Mouse (Mus musculus): Measurements from ENCODE around the gene Ehbp1l1. TPM values are rescaled to one million over a fixed set of nuclear protein-coding genes. Genes with fewer than 3 reads are reported as not detected.

Ehbp1l1 gene
- polyA plus RNA-seq, 1 experiment, result 73.8 TPM

DNA sequence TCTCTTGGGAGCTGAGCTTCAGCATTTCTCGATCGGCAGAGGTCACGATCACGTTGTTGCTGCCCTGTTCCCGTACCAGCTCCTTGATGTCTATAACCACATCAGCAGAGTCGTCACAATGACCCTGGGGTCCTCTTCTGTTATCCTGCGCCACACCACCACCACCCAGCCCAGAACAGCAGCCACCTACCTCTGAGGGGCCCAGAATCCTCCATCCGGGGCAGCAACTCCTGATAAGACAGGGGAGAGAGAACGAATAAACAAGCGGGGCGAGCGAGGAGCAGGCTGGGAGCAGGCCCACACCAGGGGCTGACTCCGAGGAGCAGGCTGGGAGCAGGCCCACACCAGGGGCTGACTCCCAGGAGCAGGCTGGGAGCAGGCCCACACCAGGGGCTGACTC lies 39.7 kb downstream of the Ehbp1l1 start:
- WGBS, result 84% methylated on average over 13 of the region's 13 CpGs
- no peak for DNase-seq
- Histone ChIP-seq H3K4me3 (replicated peaks; ENCODE audit: extremely low read depth, low read depth, low read length) (no peak overlapping the region), H3K4me1 (ENCODE audit: control insufficient read depth, insufficient read depth, low read length) (peaks cover 11% of the 10 kb centered on the region; the same call in 1 of the 2 replicates)
- TF ChIP-seq CTCF (IDR thresholded peaks at IDR 0.05; ENCODE audit: insufficient read depth, low read length) (no peak), POLR2A (IDR thresholded peaks at IDR 0.05; ENCODE audit: borderline replicate concordance, extremely low read depth, low read depth, low read length) (no peak)

GRCm38 (mm10) chr19:5685861-5686260 lies 40.3 kb downstream of the Ehbp1l1 start:
- TF ChIP-seq CTCF (IDR thresholded peaks at IDR 0.05; ENCODE audit: insufficient read depth, low read length), result no peak
- TF ChIP-seq POLR2A (IDR thresholded peaks at IDR 0.05; ENCODE audit: borderline replicate concordance, extremely low read depth, low read depth, low read length), result no peak
- no peak overlapping the region for H3K4me3 ChIP-seq (replicated peaks; ENCODE audit: extremely low read depth, low read depth, low read length)
- H3K4me1 ChIP-seq (ENCODE audit: control insufficient read depth, insufficient read depth, low read length), result peaks cover 9% of the 10 kb centered on the region; the same call in 1 of the 2 replicates
- no peak for DNase-seq
- whole genome bisulfite sequencing, result 94% methylated on average over 11 of the region's 11 CpGs

DNA sequence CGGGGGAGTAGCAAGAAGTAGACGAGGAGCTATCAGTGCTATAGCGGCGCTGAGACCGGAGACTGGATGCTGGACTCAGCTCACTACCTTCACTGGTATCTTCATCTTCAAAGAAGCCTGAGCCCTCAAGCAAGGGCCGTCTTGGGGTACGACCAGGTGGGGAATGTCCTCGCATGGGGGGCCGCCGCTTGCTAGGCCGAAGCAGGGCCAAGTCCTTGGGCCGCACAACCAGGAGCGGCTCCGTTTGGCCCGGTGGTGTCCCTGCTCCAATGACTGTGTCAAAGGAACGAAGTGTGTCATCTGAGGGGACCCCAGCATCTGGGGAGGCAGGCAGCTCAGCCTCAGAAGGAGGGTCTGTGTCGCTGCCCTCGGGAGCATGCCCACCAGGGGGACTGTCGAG lies 40.7 kb downstream of the Ehbp1l1 start:
- WGBS, result 93% methylated on average over 19 of the region's 19 CpGs

GRCm38 (mm10) chr19:5684985-5685384 lies 41.1 kb downstream of the Ehbp1l1 start:
- no peak for DNase-seq
- 91% methylated on average over 13 of the region's 13 CpGs for WGBS
- H3K4me1 ChIP-seq (ENCODE audit: control insufficient read depth, insufficient read depth, low read length), result peaks cover 6% of the 10 kb centered on the region; the same call in 1 of the 2 replicates
- TF ChIP-seq CTCF (IDR thresholded peaks at IDR 0.05; ENCODE audit: insufficient read depth, low read length) (no peak), POLR2A (IDR thresholded peaks at IDR 0.05; ENCODE audit: borderline replicate concordance, extremely low read depth, low read depth, low read length) (no peak)
- no peak overlapping the region for H3K4me3 ChIP-seq (replicated peaks; ENCODE audit: extremely low read depth, low read depth, low read length)

More for the DNA sequence above, 40.7 kb downstream of the Ehbp1l1 start:
- no peak for DNase-seq
- H3K4me3 ChIP-seq (replicated peaks; ENCODE audit: extremely low read depth, low read depth, low read length), result no peak overlapping the region
- H3K4me1 ChIP-seq (ENCODE audit: control insufficient read depth, insufficient read depth, low read length), result peaks cover 6% of the 10 kb centered on the region; the same call in 1 of the 2 replicates
- no peak for TF ChIP-seq CTCF (IDR thresholded peaks at IDR 0.05; ENCODE audit: insufficient read depth, low read length)
- no peak for TF ChIP-seq POLR2A (IDR thresholded peaks at IDR 0.05; ENCODE audit: borderline replicate concordance, extremely low read depth, low read depth, low read length)

- 92% methylated on average over 12 of the region's 12 CpGs for WGBS
- DNase-seq, result no peak
- Histone ChIP-seq H3K4me3 (replicated peaks; ENCODE audit: extremely low read depth, low read depth, low read length) (no peak overlapping the region), H3K4me1 (ENCODE audit: control insufficient read depth, insufficient read depth, low read length) (peaks cover 6% of the 10 kb centered on the region; the same call in 1 of the 2 replicates)
- TF ChIP-seq CTCF (IDR thresholded peaks at IDR 0.05; ENCODE audit: insufficient read depth, low read length) (no peak), POLR2A (IDR thresholded peaks at IDR 0.05; ENCODE audit: borderline replicate concordance, extremely low read depth, low read depth, low read length) (no peak)
Measured at GRCm38 (mm10) chr19:5684236-5684635, 41.9 kb downstream of the Ehbp1l1 start.

DNA sequence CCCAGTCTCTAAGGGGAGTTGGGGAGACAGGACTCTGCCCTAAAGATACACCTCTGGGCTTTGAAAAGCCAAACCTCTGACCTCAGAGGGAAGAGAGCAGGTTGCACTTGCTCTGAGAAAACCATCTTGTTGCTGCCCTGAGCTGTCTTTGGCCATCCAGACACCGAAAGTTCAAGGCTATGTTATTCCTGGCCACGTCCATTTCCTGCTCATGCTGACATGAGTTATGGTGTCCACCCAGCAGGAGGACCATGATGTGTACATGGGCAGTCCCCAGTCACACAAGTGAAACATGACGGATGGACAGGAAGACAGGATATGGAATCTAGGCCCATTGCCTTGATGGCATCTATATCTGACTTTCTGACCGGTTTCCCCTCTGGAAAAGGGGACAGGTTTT lies 45.7 kb downstream of the Ehbp1l1 start:
- Histone ChIP-seq H3K4me1 (ENCODE audit: control insufficient read depth, insufficient read depth, low read length) (no peaks in the 10 kb centered on the region; the same call in 1 of the 2 replicates), H3K4me3 (replicated peaks; ENCODE audit: extremely low read depth, low read depth, low read length) (no peak overlapping the region)
- no peak for TF ChIP-seq CTCF (IDR thresholded peaks at IDR 0.05; ENCODE audit: insufficient read depth, low read length)
- no peak for TF ChIP-seq POLR2A (IDR thresholded peaks at IDR 0.05; ENCODE audit: borderline replicate concordance, extremely low read depth, low read depth, low read length)
- no peak for DNase-seq
- 50% methylated on average over 4 of the region's 4 CpGs for WGBS

DNA sequence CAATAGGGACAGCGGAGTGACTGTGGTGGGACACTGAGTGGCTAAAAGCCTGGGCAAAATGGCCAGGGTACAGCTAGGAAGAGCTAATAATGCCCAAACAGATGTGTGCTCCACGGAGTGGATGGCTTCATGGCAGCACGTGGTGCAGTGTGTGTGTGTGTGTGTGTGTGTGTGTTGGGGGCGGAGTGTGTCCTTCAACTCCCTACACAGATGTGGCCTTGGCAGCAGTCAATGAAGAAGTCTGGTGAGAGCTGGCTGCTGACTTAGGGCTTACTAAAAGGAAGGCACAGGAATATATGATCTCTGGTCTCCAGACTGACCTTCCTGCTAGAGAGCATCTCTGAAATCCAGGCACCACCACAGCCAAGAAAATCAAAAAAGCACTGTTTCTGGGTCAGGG lies 57.7 kb downstream of the Ehbp1l1 start:
- Histone ChIP-seq H3K4me1 (ENCODE audit: control insufficient read depth, insufficient read depth, low read length) (peaks cover 5% of the 10 kb centered on the region; the same call in 1 of the 2 replicates), H3K4me3 (replicated peaks; ENCODE audit: extremely low read depth, low read depth, low read length) (no peak overlapping the region)
- no peak for TF ChIP-seq POLR2A (IDR thresholded peaks at IDR 0.05; ENCODE audit: borderline replicate concordance, extremely low read depth, low read depth, low read length)
- no peak for TF ChIP-seq CTCF (IDR thresholded peaks at IDR 0.05; ENCODE audit: insufficient read depth, low read length)
- 84% methylated on average over 4 of the region's 4 CpGs for WGBS
- no peak for DNase-seq

- no peak for DNase-seq
- WGBS, result 92% methylated on average over 18 of the region's 18 CpGs
- Histone ChIP-seq H3K4me3 (replicated peaks; ENCODE audit: extremely low read depth, low read depth, low read length) (no peak overlapping the region), H3K4me1 (ENCODE audit: control insufficient read depth, insufficient read depth, low read length) (peaks cover 7% of the 10 kb centered on the region)
- TF ChIP-seq POLR2A (IDR thresholded peaks at IDR 0.05; ENCODE audit: borderline replicate concordance, extremely low read depth, low read depth, low read length), result no peak
- TF ChIP-seq CTCF (IDR thresholded peaks at IDR 0.05; ENCODE audit: insufficient read depth, low read length), result no peak
Measured at GRCm38 (mm10) chr19:5666386-5666785, 59.7 kb downstream of the Ehbp1l1 start.

- no peak overlapping the region for H3K4me3 ChIP-seq (replicated peaks; ENCODE audit: extremely low read depth, low read depth, low read length)
- TF ChIP-seq CTCF (IDR thresholded peaks at IDR 0.05; ENCODE audit: insufficient read depth, low read length) (no peak), POLR2A (IDR thresholded peaks at IDR 0.05; ENCODE audit: borderline replicate concordance, extremely low read depth, low read depth, low read length) (no peak)
- 90% methylated on average over 15 of the region's 15 CpGs for WGBS
- DNase-seq, result no peak
- peaks cover 8% of the 10 kb centered on the region for H3K4me1 ChIP-seq (ENCODE audit: control insufficient read depth, insufficient read depth, low read length)
Measured at GRCm38 (mm10) chr19:5665465-5665864, 60.7 kb downstream of the Ehbp1l1 start.

DNA sequence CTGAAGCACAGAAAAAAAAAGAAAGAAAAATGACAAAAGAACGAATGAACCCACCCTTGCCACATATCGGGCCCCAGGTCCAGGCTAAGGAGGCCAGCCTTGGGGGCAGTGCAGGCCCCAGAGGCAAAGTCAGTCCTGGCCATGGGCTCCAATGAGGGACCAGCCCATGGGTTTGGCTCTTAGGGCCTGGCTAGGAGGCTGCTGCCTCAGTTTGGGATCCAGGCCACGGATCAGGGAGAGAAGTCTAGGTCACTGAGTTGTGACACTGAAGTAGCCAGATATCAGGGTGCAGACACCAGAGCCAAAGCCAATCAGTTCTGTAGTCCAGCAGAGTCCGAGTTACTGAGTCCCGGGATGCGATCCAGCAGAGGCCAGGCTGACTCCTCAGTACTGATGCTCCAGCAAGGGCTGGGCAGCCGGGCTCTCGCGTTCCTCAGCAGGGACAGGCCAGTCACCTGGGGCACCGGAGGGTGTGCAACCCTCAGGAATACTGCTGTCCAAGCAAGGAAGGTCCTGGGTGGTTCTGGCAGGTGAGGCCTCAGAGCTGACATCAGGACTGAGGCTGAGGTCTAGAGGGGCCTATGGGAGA lies 61.4 kb downstream of the Ehbp1l1 start:
- no peak overlapping the region for H3K4me3 ChIP-seq (replicated peaks; ENCODE audit: extremely low read depth, low read depth, low read length)
- TF ChIP-seq CTCF (IDR thresholded peaks at IDR 0.05; ENCODE audit: insufficient read depth, low read length) (no peak), POLR2A (IDR thresholded peaks at IDR 0.05; ENCODE audit: borderline replicate concordance, extremely low read depth, low read depth, low read length) (no peak)
- 94% methylated on average over 10 of the region's 10 CpGs for WGBS

More for the DNA sequence above, 61.4 kb downstream of the Ehbp1l1 start:
- H3K4me1 ChIP-seq (ENCODE audit: control insufficient read depth, insufficient read depth, low read length), result peaks cover 13% of the 10 kb centered on the region
- DNase-seq, result no peak

All from lung, adult 2 months (tissue).